Mouse (Mus musculus): Measurements from ENCODE around the gene Mrps25. TPM values are rescaled to one million over a fixed set of nuclear protein-coding genes. Genes with fewer than 3 reads are reported as not detected.
A peak's percentile ranks its signal among the peaks of the same experiment; 100 is the strongest.

Gene Mrps25
- total RNA-seq (2021) = 58.9 and 60.0 TPM in 2 replicates
- long read RNA-seq, experiment 1, full-length matches to known transcripts = 57 of 58 reads
- long read RNA-seq, experiment 1, partial matches to known transcripts = 1 of 58 reads
- long read RNA-seq, experiment 1, other reads (novel, unspliced or antisense) = 0 of 58 reads
- long read RNA-seq, experiment 2, full-length matches to known transcripts = 80 of 85 reads
- long read RNA-seq, experiment 2, partial matches to known transcripts = 2 of 85 reads
- long read RNA-seq, experiment 2, other reads (novel, unspliced or antisense) = 3 of 85 reads

DNA sequence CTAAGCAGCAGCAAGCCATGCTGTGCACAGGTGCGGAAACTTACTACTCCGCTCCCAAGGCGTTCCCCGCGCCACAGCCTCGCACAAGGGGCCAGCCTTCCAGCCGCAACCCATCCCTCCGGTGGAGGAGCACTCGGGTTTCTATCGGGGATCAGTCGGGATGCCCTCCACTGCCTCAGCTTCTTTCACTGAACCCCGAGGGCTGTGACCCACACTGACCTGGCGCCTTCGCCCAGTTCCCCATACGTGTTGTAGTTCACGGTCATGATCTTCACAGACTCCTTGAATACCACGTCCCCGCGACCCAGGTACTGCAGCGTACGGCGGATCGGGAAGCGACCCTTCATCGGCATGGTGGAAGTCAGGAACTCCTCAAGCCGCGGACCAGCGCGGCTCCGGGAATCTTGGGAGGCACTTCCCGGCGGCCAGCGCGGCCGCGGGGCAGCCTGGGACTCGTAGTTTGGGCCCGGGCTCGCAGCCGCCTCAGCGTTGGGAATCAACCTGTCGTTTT, at the start of gene Mrps25:
Gene Mrps25, minus strand, starts transcription at position 413 of the 511 bp plus-strand sequence.
- peak; percentile 88 for DNase-seq

DNA sequence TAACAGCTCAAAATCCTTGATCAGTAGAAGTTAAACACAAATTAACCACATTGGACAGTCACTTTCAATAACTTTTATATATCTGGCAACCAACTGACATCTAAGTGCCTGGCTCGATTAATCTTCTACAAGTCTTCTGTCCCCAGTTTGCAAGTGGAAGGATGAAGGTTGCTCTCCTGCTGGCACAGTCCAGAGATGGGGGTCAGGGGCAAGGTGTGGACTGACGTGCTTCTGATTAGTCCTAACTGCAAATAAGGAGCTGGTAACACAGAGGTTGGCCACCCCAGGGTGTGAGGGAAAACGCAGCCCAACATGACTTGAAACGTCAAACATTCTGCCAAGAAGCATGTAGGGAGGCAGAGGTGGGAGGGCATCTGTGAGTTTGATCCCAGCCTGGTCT, 47.9 kb upstream of the Mrps25 start:
- DNase-seq = no peak

DNA sequence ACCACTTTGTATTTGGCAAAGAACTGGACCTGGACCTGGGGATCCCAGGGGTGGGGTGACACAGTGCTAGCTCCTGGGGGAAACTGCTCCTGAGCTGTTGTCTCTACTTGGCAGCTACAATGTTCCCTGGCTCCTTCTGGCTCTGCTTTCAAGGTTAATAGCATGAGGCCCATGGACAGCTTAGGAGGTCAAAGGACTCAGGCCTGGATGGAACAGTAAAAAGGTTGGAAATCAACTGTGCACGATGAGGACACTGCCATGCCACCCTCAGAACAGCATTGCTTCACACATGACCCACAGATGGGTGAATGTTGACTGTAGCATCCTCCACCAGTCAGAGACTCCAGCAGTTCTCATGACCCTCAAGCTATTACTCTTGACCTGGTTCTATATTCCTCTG, 47.5 kb upstream of the Mrps25 start:
- peak; percentile 27 for DNase-seq

DNA sequence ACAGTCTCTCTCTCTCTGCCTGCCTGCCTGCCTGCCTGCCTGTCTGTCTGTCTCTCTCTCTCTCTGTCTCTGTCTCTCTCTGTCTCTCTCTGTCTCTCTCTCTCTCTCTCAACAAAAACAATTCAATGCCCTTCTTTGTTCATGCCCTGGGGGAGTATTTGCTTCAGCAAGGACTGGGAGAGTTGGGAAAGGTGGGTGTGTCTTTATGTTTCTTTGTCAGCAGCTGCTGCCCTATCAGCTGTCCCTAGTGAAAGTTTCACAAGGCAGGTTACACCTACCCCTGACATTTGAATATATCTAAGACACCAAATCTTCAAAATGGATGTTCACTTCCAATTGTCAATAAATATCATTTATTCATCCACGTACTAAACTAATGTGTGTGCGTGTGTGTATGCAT, 45.8 kb upstream of the Mrps25 start:
- no peak for DNase-seq

DNA sequence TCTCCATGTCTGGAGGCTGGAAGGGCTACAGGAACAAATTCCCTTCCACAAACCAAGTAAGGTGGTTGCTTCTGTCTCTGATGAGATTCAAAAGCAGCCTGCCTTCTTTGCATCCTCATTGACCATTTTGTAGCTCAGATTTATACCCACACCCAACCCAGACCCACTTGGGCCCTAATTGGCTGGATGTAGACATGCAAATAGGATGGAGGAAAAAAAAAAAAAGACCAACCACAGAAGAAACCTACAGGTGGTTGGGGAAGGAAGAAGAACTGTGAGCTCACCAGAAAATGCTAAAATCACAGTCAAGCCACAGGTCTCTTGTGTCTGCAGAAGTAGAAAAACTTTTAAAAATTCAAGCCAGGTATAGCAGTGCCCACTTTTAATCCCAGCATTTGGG, 45.3 kb upstream of the Mrps25 start:
- no peak for DNase-seq

DNA sequence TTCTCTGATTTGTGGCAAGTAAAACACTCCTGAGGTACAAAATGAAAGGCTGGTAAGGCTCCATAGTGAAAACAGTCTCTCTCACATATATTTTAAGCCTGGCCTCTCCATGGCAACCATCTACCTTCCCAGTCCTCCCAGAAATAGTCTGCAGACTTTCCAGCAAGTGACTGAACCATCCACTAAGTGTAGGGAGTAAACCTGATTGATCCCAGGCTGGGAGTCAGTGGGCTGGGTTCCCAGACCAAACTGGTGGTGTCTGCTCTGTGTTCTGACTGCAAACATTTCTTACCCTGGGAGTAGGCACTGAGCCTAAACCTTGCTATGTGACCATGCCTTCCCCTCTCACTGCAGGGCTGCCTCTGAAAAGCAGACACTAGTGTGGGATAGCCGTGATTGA, 41.1 kb upstream of the Mrps25 start:
- DNase-seq = no peak

DNA sequence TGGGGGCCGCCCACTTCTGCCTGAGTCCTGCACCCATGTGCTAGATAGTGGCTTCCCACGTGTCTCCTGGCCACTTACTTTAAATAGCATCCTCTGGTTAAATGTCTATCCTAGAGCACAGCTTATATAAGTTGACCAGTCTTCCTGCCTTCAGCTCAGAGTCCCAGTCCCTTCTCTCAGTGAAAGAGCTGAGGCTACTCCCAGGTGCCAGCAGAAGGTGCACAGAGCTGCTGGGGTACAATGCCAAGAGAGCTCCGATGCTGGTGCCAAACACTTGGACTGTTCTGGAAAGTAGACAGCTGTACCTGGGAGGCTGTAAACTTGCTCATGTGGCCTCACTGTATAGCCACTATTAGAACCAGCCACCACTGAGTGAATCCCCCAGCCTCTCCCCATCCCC, 38.2 kb upstream of the Mrps25 start:
- DNase-seq = no peak

DNA sequence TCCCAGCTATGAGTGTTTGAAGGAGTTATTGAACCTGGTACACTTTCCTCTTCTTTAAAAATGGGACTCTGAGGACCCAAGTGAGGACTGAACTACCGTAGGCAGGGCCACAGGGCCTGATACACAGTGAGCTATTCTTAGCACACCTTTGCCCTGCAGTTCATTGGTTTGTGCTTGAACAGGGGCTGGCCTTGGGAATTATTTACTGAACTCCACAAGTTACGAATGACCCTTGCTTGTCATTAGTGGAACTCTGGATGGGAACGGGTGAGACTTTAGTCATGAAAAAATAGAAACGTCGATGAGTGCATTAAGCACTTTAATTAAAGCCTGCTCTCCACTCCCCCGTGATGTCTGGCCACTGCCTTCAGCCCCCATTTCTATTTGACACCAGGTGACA, 37.8 kb upstream of the Mrps25 start:
- no peak for DNase-seq

DNA sequence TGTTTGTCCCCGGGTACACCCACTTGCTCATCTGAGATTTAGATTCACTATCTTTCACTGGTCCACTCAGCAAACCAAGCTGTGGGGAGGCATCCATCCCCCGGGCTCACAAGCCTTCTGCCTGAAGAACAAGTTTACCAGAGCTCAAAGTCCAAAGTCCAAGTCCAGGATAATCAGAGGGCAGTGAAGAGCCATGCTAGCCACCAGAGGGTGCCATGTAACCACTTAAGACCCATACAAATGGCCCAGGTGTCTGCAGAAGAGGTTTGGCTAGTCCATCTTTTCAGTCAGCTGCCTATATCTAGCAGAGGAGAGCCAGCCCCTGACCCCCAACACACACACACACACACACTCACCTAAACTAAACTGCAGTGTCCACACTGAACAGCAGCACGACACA, 35.6 kb upstream of the Mrps25 start:
- peak; percentile 64 for DNase-seq

DNA sequence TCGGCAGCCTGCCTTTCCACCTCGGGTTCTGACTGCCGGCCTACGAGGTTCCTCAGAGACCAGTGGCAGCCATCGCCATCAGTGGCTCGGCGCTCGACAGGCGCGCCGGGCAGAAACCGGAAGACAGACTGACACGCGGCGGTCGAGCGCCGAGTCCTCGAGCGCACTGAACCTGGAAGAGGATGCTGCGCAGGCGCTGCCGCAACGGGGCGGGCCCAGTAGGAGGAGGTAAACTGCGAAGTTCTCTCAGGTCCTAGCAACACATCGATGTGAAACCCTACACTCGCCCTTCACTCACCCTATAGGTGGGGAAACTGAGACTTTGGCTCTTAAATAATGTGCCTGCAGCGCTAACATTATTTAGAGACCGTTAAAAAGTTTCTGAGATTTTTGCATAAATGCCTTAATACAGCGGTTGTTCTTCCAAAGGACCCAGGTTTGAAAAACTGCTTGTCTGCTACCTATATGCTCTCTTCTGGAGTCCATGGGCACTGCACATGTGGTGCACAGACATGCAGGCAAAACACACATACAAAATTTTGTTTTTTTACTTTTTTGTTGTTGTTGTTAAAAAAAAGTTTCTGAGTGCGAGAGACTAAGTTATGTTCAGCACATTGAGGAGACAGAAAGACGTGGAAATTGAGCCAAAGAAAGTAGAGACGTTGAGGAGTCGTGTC, 31.1 kb upstream of the Mrps25 start, which contains the start of gene Rbsn:
Gene Rbsn, minus strand, starts transcription at position 153 of the 677 bp plus-strand sequence.
- peak; percentile 96 for DNase-seq

DNA sequence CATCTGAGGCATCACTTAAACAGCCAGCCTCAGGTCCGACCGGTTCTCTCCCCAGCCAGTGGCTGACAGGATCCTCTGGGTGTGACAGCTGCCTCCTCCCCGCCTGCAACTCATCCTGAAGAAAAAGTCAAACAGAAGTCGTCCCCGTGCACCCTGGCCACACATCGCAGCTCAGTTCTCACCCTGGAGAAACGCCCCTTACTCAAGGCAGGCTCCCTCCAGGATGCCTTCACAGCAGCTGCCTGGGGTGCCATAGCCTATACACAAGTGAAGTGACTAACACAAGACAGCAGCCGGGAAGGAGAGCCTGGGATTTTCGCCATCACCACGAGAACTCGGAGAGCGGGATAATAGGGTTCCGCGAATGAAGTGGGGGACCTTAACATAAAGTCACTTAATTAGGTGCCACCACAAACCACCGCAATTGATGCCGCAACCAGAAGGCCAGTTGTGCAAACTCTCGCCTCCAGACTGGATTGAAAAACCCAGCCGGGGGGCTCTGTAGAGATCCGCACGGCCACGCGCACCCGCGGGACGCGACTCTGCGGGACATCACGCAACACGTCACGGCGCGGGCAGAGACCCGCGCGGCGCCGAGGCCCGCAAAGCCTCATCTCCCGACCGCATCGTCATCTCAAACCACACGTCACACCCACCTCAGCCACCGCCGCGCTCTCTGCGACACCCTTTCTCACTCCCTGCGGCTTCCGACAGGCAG, 30.4 kb upstream of the Mrps25 start:
- DNase-seq = peak; percentile 6

DNA sequence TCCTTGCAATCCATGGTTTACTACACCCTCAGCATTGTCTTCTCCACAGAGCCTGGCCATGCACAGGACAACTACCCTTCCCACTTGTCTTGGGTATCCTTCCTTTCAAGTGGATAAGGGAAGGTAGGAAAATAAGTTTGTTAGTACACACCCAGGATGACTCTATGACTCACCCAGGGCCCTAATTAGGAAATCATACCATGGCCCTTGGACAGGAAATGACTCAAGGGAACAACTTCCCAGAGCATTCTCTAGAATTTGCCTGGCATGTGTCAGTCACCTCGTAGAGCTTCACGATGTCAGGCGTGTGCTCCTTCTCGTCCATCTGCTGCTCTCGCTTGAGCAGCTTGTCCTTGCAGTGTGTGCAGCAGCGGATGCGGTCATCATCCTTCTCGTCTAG, 15.6 kb upstream of the Mrps25 start:
- DNase-seq = no peak

DNA sequence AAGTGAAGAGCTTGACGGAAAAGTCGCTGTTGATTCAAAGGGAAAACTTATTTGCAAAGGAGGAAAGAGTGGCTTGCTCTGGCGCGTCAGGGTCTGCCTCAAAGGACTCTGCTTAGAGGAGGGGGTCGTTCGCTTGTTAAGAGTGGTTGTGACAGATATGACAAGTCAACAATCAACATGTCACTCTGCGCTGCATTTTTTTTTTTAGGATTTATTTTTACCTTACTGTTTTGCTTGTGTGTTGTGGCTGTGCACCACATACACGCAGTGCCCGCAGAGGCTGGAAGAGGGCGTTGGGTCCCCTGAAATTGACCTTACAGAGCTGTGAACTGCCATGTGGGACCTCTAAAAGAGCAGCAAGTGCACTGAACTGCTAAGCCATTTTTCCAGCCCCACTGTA, 345 bp upstream of the Mrps25 start:
- peak; percentile 22 for DNase-seq

DNA sequence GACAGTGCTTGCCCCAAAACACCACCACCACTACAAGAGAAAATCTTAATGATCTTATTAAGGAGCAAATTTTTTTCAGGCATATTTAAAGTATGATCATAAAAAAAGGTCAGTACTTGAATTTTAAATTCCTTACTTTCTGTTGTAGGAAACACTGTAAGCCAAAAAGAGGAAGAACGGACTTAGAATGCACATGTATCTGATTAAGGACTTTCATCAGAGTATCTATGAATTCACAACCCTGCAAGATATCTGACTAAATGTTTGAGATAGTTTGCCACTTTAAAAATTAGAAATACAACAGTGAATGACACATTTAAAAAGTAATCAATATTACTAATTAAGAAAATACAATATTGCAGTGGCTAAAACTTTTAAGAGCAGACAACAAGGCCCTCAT, 7.4 kb downstream of the Mrps25 start:
- no peak for DNase-seq

DNA sequence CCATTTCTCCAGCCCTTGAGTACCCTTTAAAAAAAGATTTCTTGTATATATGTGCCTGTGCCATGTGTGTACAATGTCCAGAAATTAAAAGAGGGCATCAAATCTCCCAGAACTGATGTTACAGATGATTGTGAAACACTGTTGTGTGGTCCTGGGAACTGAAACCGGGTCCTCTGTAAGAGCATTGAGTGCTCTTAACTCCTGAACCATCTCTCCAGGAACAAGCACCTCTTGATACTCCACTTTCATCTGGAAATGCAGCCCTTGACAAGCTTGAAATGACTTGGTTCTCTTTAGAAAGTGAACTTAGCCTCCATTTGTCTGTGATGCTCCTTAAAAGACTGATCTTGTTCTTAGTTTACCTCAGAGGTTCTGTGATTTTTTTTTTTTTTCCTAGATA, 21.1 kb downstream of the Mrps25 start:
- DNase-seq = no peak

DNA sequence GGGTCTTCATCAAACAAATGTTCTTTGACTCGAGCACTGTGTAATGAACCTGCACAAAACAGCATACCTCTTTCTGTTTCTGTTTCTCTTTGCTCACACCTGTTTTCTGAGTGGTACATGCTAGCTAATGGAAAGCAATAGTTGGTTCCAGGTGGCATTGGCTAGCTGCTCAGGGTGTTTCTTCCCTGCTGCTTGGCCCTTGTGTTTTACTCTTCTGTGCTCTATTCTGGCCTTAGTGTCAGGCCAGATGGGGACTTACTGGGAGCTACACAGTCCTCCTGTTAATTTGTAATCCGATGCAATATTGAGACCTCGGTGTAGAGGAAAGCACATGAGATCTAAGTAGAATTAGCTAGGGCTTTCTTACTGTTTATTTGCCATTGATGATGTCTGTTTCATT, 25.0 kb downstream of the Mrps25 start:
- DNase-seq = no peak

DNA sequence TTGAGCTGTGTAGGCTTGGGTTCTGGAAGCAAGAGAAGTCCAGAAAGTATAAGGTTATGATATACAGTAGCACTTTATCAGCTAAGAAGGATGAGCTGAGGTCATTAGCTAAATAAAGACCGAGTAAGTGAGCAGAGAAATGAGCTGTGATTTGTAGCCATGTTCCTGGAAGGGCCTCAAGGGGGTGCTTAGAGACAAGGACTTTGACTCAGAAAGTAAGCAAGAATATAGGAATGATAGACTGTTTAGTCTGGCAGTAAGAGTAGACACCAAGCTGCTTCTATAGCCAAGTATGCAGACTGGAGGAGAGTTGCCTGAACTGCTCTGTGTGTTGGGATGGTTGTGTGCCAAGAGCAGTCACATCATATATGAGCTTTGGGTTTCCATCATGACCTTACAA, 30.1 kb downstream of the Mrps25 start:
- no peak for DNase-seq

DNA sequence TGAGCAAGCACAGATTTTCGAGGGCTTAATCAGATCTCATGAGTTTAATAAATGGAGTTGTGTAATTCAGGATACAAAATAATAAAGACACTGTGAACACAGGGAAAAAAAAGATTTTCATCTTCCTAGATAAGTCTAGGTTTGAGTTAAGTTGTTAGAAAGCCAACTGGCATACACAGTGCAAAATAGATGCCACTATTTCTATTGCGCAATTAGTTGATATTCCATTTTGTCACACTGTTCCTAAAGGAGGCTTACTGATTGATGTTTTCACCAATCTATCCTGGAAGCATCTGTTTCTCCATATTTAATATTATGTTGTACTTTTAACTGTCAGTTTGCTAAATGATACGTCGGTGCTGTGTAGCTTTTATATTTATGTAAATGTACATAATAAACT, 38.0 kb downstream of the Mrps25 start:
- DNase-seq = no peak

DNA sequence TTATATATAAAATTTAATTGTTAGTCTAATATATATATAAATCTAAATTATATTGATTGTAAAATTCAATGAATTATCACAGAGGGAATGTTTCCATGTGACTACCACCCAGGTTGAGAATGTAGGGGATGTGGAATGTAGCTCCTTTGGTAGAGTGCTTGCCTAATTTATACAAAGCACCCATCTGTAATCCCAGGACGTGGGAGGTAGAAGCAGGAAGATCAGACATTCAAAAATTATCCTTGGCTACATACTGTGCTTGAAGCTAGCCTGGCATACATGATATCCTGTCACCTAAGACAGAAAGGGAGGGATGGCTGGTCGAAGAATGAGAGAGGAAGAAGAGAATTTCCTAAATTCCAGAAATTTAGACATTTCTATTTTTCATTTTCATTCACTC, 47.5 kb downstream of the Mrps25 start:
- no peak for DNase-seq

DNA sequence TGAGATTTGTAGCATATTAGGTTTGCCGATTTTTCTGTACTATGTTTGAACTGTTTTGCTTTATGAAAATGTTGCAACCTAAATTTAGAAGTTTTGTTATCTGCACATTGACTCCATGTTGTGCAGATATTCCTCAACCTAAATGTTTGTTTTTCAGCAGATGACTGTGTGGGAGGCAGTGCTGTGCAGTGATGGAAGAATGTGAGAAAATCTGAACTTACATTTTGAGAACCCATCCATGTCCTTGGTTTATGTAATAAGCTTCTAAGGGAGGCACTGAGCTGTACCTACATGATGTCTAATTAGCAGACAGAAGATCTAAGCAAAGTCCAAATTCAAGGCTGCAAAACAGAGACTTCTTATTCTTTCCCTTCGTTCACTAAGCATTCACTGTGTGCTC, 50.2 kb downstream of the Mrps25 start:
- no peak for DNase-seq

DNA sequence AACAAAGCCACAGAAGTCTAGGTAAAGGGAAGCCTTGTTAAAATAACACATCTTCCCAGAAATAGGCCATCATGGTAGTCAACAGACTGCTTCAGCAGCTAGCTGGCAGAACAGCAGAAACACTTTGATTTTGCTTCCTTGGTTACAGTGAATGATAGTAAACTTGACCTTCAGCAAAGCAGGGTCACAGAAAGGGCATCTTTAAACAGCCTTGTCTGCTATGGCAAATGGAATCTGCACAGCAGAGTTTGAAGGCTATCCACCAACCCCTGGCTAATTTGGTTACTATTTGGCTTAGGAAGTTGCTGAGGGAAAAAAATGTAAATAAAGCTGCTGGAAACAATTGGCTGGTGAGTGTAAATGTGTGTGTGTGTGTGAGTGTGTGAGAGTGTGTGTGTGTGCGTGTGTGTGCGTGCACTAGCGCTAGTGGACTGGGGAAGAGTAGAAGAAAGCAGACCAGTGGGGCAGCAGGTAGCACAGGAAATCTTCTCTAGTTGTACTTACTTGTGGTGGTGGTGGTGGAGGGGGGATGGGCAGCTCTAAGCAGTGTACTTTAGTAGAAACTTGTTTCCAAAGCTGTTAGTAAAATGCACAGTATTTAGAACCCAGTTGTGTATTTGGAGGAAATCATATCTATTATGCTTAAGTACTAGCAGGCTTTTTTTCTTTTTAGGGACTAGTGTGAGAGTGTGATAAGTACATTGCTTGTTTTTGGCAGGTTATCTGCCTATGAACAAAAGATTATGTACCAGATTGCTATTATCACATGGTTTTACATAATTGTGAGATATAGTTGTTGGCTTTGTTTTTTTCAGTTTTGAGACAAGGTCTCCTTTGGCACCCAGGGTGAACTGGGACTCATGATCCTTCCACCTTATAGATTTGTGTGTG, 51.6 kb downstream of the Mrps25 start:
- DNase-seq = peak; percentile 26

DNA sequence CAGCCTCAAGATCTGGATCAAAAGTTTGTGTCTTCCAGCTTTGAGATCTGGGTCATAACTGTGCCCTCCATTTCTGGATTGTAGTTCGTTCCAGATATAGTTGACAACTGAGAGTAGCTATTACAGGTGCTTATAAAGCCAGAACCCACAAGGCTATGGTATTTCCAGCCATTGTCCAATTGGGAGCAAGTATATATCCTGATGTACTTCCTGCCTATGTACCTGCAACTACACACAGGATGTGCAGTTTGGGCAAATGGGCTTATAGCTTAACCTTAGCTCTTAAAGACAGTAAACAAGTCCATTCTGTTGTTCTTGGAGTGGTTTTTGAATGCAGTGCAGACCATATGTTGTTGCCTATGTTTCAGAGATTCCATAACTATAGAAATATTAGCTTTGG, 52.4 kb downstream of the Mrps25 start:
- no peak for DNase-seq
